Mouse (Mus musculus) midbrain, embryonic 16.5 days (tissue): ENCODE results near the gene Spon2. TPM values are rescaled to one million over a fixed set of nuclear protein-coding genes. Genes with fewer than 3 reads are reported as not detected.

Experiments
- ATAC-seq: fragments of 200-750 bp; cut with Nextera tagmentation; 2 replicates; pipeline ENCODE4 v1.8.0; 2017; ENCODE audit warnings: moderate TSS enrichment
- H3K27ac ChIP-seq: fragments of 300-500 bp; sonication (generic); 2 replicates; pipeline ENCODE4 v1.5.1; 2014; ENCODE audit warnings: mild to moderate bottlenecking, low read length, mixed read lengths
- H3K27me3 ChIP-seq: fragments of 300-500 bp; sonication (generic); 2 replicates; pipeline ENCODE4 v1.6.1; 2014; ENCODE audit warnings: low read depth, low read length, mixed read lengths; ENCODE audit not compliant: control insufficient read depth, insufficient read depth
- H3K36me3 ChIP-seq: fragments of 300-500 bp; sonication (generic); 2 replicates; pipeline ENCODE4 v1.6.1; 2014; ENCODE audit warnings: mild to moderate bottlenecking, low read length, moderate library complexity, mixed read lengths; ENCODE audit not compliant: control insufficient read depth, insufficient read depth
- H3K4me1 ChIP-seq: fragments of 300-500 bp; sonication (generic); 2 replicates; pipeline ENCODE4 v1.6.1; 2014; ENCODE audit warnings: mild to moderate bottlenecking, low read length, mixed read lengths; ENCODE audit not compliant: control insufficient read depth, insufficient read depth
- H3K4me2 ChIP-seq: fragments of 300-500 bp; sonication (generic); 2 replicates; pipeline ENCODE4 v1.6.1; 2014; ENCODE audit warnings: mild to moderate bottlenecking, low read length, mixed read lengths
- H3K4me3 ChIP-seq: fragments of 300-500 bp; sonication (generic); 2 replicates; pipeline ENCODE4 v1.5.1; 2014; ENCODE audit warnings: low read depth, mild to moderate bottlenecking, low read length, moderate library complexity, mixed read lengths
- H3K9ac ChIP-seq: fragments of 300-500 bp; sonication (generic); 2 replicates; pipeline ENCODE4 v1.6.1; 2014; ENCODE audit warnings: low read depth, low read length, mixed read lengths
- H3K9me3 ChIP-seq: fragments of 300-500 bp; sonication (generic); replicated peaks from 2 replicates; pipeline ENCODE4 v1.6.1; 2014; ENCODE audit warnings: mild to moderate bottlenecking, low read length, mixed read lengths; ENCODE audit not compliant: control insufficient read depth, poor library complexity, severe bottlenecking
- WGBS: fragments of 180-500 bp; shearing (Covaris S2); extraction: QIAGEN DNeasy Blood & Tissue Kit; methylation state at CpG from one replicate; pipeline ENCODE4 v1.1.7; 2014; 5-methylcytosine and 5-hydroxymethylcytosine counted together
- polyA plus RNA-seq: library from polyadenylated mRNA; unstranded; fragments of >200 nt; fragmentation: Nextera tagmentation; extraction: Ambion mirVana; gene quantifications from 2 replicates; pipeline ENCODE4 v1.2.1, GENCODE M21; 2015

Spon2 gene
- polyA plus RNA-seq, 1 experiment from 2014 or later = 3.3 TPM

DNA sequence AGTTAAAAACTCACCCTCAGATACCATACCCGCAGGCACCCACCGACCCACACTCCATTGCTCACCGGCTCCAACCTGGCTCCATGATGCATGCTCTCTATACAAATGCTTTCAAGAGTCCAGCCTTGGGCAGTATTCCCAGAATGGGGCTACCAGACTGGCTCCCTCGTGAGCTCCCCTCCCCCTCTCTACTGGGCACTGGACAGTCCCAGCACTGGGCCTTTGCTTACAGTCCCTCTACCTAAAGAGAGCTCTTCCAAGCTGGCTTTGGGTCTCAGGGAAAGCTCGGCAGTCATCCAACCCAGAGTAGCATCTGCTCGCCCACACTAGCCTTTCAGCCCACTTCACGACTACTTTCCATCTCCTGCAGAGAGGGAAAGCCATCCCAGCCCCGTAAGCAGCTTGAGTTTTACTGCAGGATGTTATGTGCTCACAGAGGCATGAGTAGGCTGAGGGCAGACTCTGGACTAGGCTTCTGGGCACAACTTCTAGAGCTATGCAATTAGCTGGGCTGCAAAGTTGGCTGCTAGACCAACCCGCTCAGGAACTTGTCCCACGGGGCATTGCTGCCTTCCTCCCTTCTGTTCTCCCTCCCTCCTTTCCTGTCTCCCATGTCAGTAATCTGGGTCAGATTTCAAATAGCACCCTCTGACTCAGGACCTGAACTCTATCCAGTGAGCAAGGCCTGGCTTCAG is 2.2 kb upstream of the Spon2 start:
- H3K9ac ChIP-seq = no peak overlapping the region
- H3K4me3 ChIP-seq = no peak overlapping the region
- no peaks in the 10 kb centered on the region for H3K36me3 ChIP-seq
- no peaks in the 10 kb centered on the region for H3K27me3 ChIP-seq
- WGBS = 82% methylated on average over 10 of the region's 10 CpGs
- no peak overlapping the region for H3K4me2 ChIP-seq
- no peak overlapping the region for H3K27ac ChIP-seq
- H3K9me3 ChIP-seq = no peaks in the 10 kb centered on the region
- ATAC-seq = no peak
- 0 out of 2 replicates have a peak, but pooled peaks cover 2% of the 10 kb centered on the region for H3K4me1 ChIP-seq

DNA sequence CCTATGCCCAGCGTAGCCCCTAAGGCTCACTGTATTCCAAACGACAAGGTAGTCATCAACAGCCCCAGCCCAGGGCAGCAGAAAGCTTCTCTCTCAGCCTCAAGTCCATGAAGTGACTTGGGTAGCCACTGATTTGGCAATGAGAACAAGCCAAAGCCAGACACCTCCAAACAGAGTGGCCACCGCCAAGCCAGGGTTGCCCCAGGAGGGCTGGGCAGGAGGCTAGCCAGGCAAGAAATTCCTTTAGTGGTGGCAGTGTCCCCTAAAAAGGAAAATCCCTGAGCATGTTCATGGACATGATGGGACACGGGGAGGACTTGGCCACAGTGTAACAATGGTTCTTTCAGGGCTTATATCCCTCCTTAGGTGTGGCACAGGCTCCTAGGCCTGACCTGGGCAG is 1.6 kb upstream of the Spon2 start:
- Histone ChIP-seq H3K27ac (no peak overlapping the region), H3K9ac (no peak overlapping the region), H3K4me1 (0 out of 2 replicates have a peak, but pooled peaks cover 2% of the 10 kb centered on the region), H3K4me2 (no peak overlapping the region), H3K36me3 (no peaks in the 10 kb centered on the region), H3K27me3 (no peaks in the 10 kb centered on the region), H3K4me3 (no peak overlapping the region), H3K9me3 (no peaks in the 10 kb centered on the region)
- no peak for ATAC-seq
- WGBS = 90% methylated on average over 4 of the region's 4 CpGs

DNA sequence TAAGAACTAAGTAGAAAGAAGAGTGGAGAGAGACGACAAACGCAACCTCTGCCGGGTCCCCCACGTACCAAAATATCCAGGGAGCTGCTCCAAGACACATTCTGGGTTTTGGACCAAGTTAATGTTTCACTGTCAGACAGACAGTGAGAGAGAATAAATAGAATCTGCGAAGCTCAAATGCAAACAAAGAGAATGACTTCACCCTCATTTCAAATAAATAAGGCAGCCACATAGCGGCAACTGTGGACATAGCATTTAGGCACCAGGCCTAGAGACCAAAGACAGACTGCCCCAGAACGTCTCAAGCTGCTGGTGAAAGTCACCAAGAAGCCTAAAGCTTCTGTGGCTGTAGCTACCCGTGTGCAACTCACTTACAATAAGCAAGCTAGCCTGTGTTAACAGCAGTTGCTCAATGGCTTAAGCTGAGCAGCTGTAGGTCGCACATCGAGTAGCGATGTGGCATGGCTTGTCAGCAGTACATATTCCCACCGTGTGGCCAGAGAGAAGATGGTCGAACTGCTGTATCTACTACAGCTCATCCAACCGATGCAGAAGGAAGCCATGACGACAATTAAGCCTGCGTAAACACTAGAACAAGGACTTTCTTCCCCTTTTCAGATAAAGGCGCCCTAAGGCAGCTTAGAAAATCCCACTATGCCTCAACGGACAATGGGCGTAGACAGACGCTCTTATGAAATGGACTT is 643 bp upstream of the Spon2 start:
- H3K36me3 ChIP-seq = no peaks in the 10 kb centered on the region
- no peak overlapping the region for H3K4me3 ChIP-seq
- WGBS = 72% methylated on average over 20 of the region's 20 CpGs
- no peak overlapping the region for H3K9ac ChIP-seq
- H3K27ac ChIP-seq = no peak overlapping the region
- no peaks in the 10 kb centered on the region for H3K9me3 ChIP-seq
- H3K27me3 ChIP-seq = no peaks in the 10 kb centered on the region
- 0 out of 2 replicates have a peak, but pooled peaks cover 2% of the 10 kb centered on the region for H3K4me1 ChIP-seq
- no peak for ATAC-seq
- no peak overlapping the region for H3K4me2 ChIP-seq

- H3K4me1 ChIP-seq = 0 out of 2 replicates have a peak, but pooled peaks cover 2% of the 10 kb centered on the region
- no peaks in the 10 kb centered on the region for H3K27me3 ChIP-seq
- no peak for ATAC-seq
- WGBS = 51% methylated on average over 3 of the region's 3 CpGs
- H3K36me3 ChIP-seq = no peaks in the 10 kb centered on the region
- H3K4me3 ChIP-seq = no peak overlapping the region
- H3K27ac ChIP-seq = no peak overlapping the region
- no peaks in the 10 kb centered on the region for H3K9me3 ChIP-seq
- H3K9ac ChIP-seq = no peak overlapping the region
- H3K4me2 ChIP-seq = no peak overlapping the region
Observed at GRCm38 (mm10) chr5:33217663-33218062, 592 bp downstream of the Spon2 start.

GRCm38 (mm10) chr5:33214723-33215122 is 3.5 kb downstream of the Spon2 start:
- H3K4me1 ChIP-seq = 0 out of 2 replicates have a peak, but pooled peaks cover 2% of the 10 kb centered on the region
- H3K27me3 ChIP-seq = no peaks in the 10 kb centered on the region
- H3K36me3 ChIP-seq = no peaks in the 10 kb centered on the region
- H3K4me3 ChIP-seq = no peak overlapping the region
- 69% methylated on average over 4 of the region's 4 CpGs for WGBS
- H3K27ac ChIP-seq = no peak overlapping the region
- no peak overlapping the region for H3K4me2 ChIP-seq
- H3K9ac ChIP-seq = no peak overlapping the region
- H3K9me3 ChIP-seq = no peaks in the 10 kb centered on the region
- no peak for ATAC-seq

DNA sequence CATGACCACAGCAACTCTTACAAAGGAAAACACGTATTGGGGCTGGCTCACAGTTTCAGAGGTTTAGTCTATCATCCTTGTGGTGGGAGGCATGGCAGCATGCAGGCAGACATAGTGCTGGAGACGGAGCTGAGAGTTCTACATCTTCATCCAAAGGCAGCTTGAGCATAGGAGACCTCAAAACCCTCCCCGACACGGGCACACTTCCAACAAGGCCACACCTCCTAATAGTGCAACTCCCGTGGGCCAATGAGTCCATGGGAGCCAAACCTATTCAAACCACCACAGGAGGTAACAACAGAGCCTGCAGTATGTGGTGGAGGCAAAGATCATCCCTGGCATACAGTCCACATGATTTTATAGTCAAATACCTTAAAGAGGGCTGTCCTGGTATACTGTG is 7.0 kb downstream of the Spon2 start:
- WGBS = 79% methylated on average over 5 of the region's 5 CpGs
- H3K4me3 ChIP-seq = no peak overlapping the region
- ATAC-seq = no peak
- H3K4me1 ChIP-seq = no peaks in the 10 kb centered on the region; the same call in 1 of the 2 replicates
- H3K4me2 ChIP-seq = no peak overlapping the region
- no peak overlapping the region for H3K9ac ChIP-seq
- H3K9me3 ChIP-seq = no peaks in the 10 kb centered on the region
- no peaks in the 10 kb centered on the region for H3K36me3 ChIP-seq
- H3K27me3 ChIP-seq = no peaks in the 10 kb centered on the region
- H3K27ac ChIP-seq = no peak overlapping the region

GRCm38 (mm10) chr5:33210515-33210914 is 7.7 kb downstream of the Spon2 start:
- no peak overlapping the region for H3K9ac ChIP-seq
- H3K9me3 ChIP-seq = no peaks in the 10 kb centered on the region
- no peak overlapping the region for H3K4me2 ChIP-seq
- ATAC-seq = no peak
- WGBS = 93% methylated on average over 3 of the region's 3 CpGs
- no peaks in the 10 kb centered on the region for H3K27me3 ChIP-seq
- no peaks in the 10 kb centered on the region for H3K36me3 ChIP-seq
- H3K27ac ChIP-seq = no peak overlapping the region
- no peaks in the 10 kb centered on the region; the same call in 1 of the 2 replicates for H3K4me1 ChIP-seq
- H3K4me3 ChIP-seq = no peak overlapping the region

GRCm38 (mm10) chr5:33208533-33209245 is 9.6 kb downstream of the Spon2 start:
- peaks cover 2% of the 10 kb centered on the region; the same call in 1 of the 2 replicates for H3K4me1 ChIP-seq
- no peak overlapping the region for H3K4me3 ChIP-seq
- no peaks in the 10 kb centered on the region for H3K9me3 ChIP-seq
- H3K27me3 ChIP-seq = no peaks in the 10 kb centered on the region
- no peak overlapping the region for H3K4me2 ChIP-seq
- H3K36me3 ChIP-seq = no peaks in the 10 kb centered on the region
- H3K27ac ChIP-seq = no peak overlapping the region
- no peak for ATAC-seq
- WGBS = 71% methylated on average over 14 of the region's 14 CpGs
- H3K9ac ChIP-seq = no peak overlapping the region

- Histone ChIP-seq H3K4me1 (peaks cover 3% of the 10 kb centered on the region; the same call in 1 of the 2 replicates), H3K4me3 (no peak overlapping the region), H3K27ac (no peak overlapping the region), H3K9me3 (no peaks in the 10 kb centered on the region), H3K4me2 (no peak overlapping the region), H3K36me3 (no peaks in the 10 kb centered on the region), H3K9ac (no peak overlapping the region), H3K27me3 (no peaks in the 10 kb centered on the region)
- no peak for ATAC-seq
- 52% methylated on average over 9 of the region's 9 CpGs for WGBS
Observed at GRCm38 (mm10) chr5:33207136-33207535, 11.1 kb downstream of the Spon2 start.
